Mouse (Mus musculus) midbrain, embryonic 14.5 days (tissue): Measurements from ENCODE around the gene Tgfbr1. TPM values are rescaled to one million over a fixed set of nuclear protein-coding genes. Genes with fewer than 3 reads are reported as not detected.

Experiments
- ATAC-seq: fragments of 200-750 bp; cut with Nextera tagmentation; 2 replicates; pipeline ENCODE4 v1.8.0; 2017; ENCODE audit warnings: moderate number of reproducible peaks, moderate library complexity; ENCODE audit not compliant: low FRiP score, low TSS enrichment
- DNase-seq: peaks from one replicate; pipeline ENCODE4 v3.0.0-alpha.2; 2015
- H3K27ac ChIP-seq: fragments of 300-500 bp; sonication (generic); replicated peaks from 2 replicates; pipeline ENCODE4 v1.5.1; 2014; ENCODE audit warnings: mild to moderate bottlenecking, low read depth, low read length, moderate library complexity
- H3K27me3 ChIP-seq: fragments of 300-500 bp; sonication (generic); 2 replicates; pipeline ENCODE4 v1.6.1; 2014; ENCODE audit warnings: low read length, control low read depth, mixed read lengths; ENCODE audit not compliant: control insufficient read depth, insufficient read depth
- H3K36me3 ChIP-seq: fragments of 300-500 bp; sonication (generic); 2 replicates; pipeline ENCODE4 v1.6.1; 2014; ENCODE audit warnings: low read length, control low read depth; ENCODE audit not compliant: control insufficient read depth, insufficient read depth
- H3K4me1 ChIP-seq: fragments of 300-500 bp; sonication (generic); 2 replicates; pipeline ENCODE4 v1.6.1; 2014; ENCODE audit warnings: mild to moderate bottlenecking, antibody characterized with exemption, low read length, control low read depth; ENCODE audit not compliant: control insufficient read depth, insufficient read depth
- H3K4me2 ChIP-seq: fragments of 300-500 bp; sonication (generic); 2 replicates; pipeline ENCODE4 v1.6.1; 2014; ENCODE audit warnings: mild to moderate bottlenecking, low read length, moderate library complexity
- H3K4me3 ChIP-seq: fragments of 300-500 bp; sonication (generic); replicated peaks from 2 replicates; pipeline ENCODE4 v1.5.1; 2014; ENCODE audit warnings: low read depth, low read length
- H3K9ac ChIP-seq: fragments of 300-500 bp; sonication (generic); replicated peaks from 2 replicates; pipeline ENCODE4 v1.6.1; 2014; ENCODE audit warnings: mild to moderate bottlenecking, low read length, moderate library complexity
- H3K9me3 ChIP-seq: fragments of 300-500 bp; sonication (generic); 2 replicates; pipeline ENCODE4 v1.6.1; 2016; ENCODE audit warnings: low read length, control low read depth, mixed read lengths; ENCODE audit not compliant: control insufficient read depth
- WGBS: fragments of 180-500 bp; shearing (Covaris S2); extraction: QIAGEN DNeasy Blood & Tissue Kit; methylation state at CpG from one replicate; pipeline ENCODE4 v1.1.7; 2014; 5-methylcytosine and 5-hydroxymethylcytosine counted together
- polyA plus RNA-seq: library from polyadenylated mRNA; unstranded; fragments of >200 nt; fragmentation: Nextera tagmentation; extraction: Ambion mirVana; gene quantifications from 2 replicates; pipeline ENCODE4 v1.2.1, GENCODE M21; 2014

Gene Tgfbr1
- polyA plus RNA-seq, 1 experiment from 2014 or later, result 57.4 TPM

DNA sequence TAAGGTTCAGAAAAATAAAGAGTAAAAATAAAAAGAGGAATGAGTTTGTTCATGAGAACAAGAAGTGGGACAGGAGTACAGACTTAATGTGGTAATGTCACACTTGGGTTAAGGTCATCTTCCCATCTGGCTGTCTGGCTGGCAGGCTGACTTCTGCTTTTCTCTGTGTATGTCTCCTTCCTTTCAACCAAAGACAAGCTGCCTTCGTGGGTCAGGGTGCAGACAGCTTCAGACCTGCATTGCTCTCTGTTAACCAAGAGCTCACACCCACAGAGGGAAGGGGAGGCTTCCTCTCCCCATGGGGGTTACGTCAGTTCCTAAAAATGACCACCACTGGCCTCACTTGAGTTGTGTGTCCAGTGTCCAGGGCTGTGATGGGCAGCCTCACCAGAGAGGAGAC lies 37.6 kb upstream of the Tgfbr1 start:
- 82% methylated on average over 2 of the region's 2 CpGs for WGBS
- no peak for ATAC-seq
- no peaks in the 10 kb centered on the region for H3K36me3 ChIP-seq

DNA sequence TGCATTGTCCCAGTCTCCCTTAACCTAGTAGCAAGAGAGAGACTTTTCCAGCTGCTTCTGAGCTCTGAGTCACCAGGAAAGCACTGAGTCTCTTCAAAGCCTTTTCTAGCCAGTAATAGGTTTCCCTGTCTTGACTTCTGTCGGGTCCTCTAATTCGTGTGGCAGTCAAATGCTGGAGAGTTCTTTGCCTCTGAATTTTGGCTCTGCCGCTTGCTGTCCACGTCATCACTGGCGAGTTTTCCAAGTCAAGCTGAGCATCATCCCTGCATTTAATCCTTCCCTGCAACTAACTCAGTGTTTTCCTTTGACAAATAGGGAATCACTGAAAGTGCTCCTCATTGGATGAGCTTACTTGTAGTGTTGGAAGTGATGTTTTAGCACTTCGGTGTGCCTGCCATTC lies 36.6 kb upstream of the Tgfbr1 start:
- H3K27me3 ChIP-seq, result no peaks in the 10 kb centered on the region
- DNase-seq, result no peak

More for the DNA sequence above, 37.6 kb upstream of the Tgfbr1 start:
- Histone ChIP-seq H3K4me2 (no peak overlapping the region), H3K27me3 (no peaks in the 10 kb centered on the region), H3K9me3 (no peaks in the 10 kb centered on the region), H3K9ac (no peak overlapping the region), H3K4me3 (no peak overlapping the region), H3K4me1 (no peaks in the 10 kb centered on the region), H3K27ac (no peak overlapping the region)
- DNase-seq, result no peak

DNA sequence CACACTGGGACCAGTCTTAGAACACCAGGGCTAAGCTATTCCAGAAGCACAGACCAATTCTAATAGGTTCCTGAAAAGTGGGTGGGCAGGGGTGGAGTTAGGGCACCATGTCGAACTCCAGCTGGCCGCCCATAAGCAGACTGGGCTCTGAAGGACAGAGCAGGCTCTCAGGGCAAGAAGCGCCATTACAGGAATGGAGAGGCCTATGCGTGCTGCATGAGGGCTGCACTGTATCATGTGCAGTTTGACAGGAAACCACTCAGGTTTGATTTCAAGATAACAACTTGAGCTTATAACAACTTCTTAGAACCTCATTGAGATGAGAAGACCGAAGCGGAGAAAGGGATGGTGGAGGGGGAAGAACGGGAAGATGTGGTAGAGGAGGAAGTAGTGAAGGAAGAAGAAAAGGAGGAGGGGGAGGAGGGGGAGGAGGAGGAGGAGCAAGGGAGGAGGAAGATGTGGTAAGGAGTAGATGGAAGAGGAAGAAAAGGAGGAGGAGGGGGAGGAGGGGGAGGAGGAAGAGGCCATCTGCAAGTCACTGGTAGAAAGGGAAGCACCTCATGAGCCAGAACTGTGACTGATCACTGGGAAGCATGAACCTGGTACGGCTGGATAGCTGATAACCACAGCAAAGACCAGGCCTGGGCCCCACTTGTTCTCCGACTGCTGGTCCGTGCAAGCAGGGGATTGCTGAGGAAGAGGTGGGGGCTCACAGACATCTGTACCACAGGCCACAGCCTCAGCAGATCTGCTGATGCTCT lies 33.3 kb upstream of the Tgfbr1 start:
- no peak overlapping the region for H3K4me2 ChIP-seq
- no peak overlapping the region for H3K27ac ChIP-seq
- ATAC-seq (no peak), DNase-seq (no peak)
- no peak overlapping the region for H3K9ac ChIP-seq
- H3K9me3 ChIP-seq, result no peaks in the 10 kb centered on the region
- no peak overlapping the region for H3K4me3 ChIP-seq
- WGBS, result 87% methylated on average over 10 of the region's 10 CpGs
- no peaks in the 10 kb centered on the region for H3K4me1 ChIP-seq
- no peaks in the 10 kb centered on the region for H3K36me3 ChIP-seq
- H3K27me3 ChIP-seq, result no peaks in the 10 kb centered on the region

More for the DNA sequence above, 36.6 kb upstream of the Tgfbr1 start:
- Histone ChIP-seq H3K4me1 (no peaks in the 10 kb centered on the region), H3K9ac (no peak overlapping the region), H3K27ac (no peak overlapping the region), H3K4me3 (no peak overlapping the region), H3K9me3 (no peaks in the 10 kb centered on the region), H3K4me2 (no peak overlapping the region), H3K36me3 (no peaks in the 10 kb centered on the region)
- no peak for ATAC-seq
- WGBS, result 82% methylated on average over 6 of the region's 6 CpGs

DNA sequence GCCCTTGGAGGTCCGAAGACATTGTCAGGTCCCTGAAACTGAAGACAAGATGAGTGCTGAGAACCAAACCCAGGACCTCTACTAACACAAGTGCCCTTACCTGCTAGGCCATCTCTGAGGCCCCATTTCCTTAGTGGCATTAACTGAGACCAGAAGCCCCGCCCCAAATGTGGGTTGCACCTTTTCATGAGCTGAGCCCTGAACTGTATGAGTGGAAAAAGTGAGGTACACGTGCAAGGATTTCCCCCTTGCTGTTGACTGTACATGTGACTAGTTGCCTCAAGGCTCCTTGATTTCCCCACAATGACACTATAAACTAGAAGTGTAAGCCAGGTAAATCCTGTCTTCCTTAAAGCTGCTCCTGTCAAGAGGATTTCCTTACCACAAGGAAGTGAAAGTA lies 30.7 kb upstream of the Tgfbr1 start:
- Histone ChIP-seq H3K27ac (no peak overlapping the region), H3K36me3 (no peaks in the 10 kb centered on the region), H3K9ac (no peak overlapping the region), H3K4me3 (no peak overlapping the region), H3K4me1 (no peaks in the 10 kb centered on the region), H3K4me2 (no peak overlapping the region), H3K9me3 (no peaks in the 10 kb centered on the region), H3K27me3 (no peaks in the 10 kb centered on the region)
- no peak for DNase-seq
- WGBS, result 77% methylated on average over 3 of the region's 3 CpGs
- no peak for ATAC-seq

DNA sequence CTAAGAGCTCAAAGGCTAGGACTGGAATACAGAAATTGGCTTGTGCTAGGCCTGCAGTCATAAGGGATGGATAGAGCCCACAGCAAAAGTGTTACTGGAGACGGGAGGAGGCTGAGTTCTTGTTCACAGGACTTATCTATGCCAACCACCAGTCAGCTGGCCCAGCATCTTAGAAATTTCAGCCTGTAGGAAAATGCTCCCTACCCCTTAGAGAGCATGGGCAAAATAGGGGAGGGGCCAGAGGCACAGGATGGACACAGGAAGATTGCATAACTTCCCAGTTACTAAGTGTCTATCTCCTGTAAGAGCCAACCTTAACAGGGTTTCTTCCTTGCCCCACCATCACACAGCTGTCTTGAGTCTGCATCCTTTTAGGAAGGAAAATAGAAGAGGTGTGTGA lies 28.8 kb upstream of the Tgfbr1 start:
- Histone ChIP-seq H3K4me3 (no peak overlapping the region), H3K27me3 (no peaks in the 10 kb centered on the region), H3K27ac (no peak overlapping the region), H3K36me3 (no peaks in the 10 kb centered on the region), H3K9me3 (no peaks in the 10 kb centered on the region), H3K4me2 (no peak overlapping the region), H3K9ac (no peak overlapping the region), H3K4me1 (no peaks in the 10 kb centered on the region)
- ATAC-seq, result no peak
- DNase-seq, result no peak
- 89% methylated on average over 1 of the region's 1 CpGs for WGBS

DNA sequence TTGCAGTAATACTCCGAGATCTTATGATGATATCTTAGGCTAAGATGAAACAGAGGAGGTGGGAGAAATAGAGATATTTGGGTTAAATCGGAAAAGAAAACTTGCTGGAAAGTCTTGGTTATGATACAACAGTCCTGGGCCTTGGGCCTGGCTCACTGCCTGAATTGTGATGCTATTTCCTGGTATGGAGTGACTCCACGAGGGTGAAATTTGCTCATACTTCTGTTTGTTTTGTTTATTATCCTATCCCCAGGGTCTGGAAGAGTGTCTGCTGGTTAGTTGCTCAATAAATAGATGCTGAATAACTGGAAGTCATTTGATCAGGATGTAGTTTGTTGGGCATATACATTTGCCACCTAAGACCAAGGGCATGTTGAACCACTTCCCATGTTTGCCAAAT lies 25.2 kb upstream of the Tgfbr1 start:
- no peak overlapping the region for H3K4me2 ChIP-seq
- H3K4me1 ChIP-seq, result no peaks in the 10 kb centered on the region
- no peak overlapping the region for H3K9ac ChIP-seq
- ATAC-seq, result no peak
- no peak overlapping the region for H3K4me3 ChIP-seq
- 78% methylated on average over 3 of the region's 3 CpGs for WGBS
- no peak for DNase-seq
- H3K36me3 ChIP-seq, result no peaks in the 10 kb centered on the region
- no peaks in the 10 kb centered on the region for H3K9me3 ChIP-seq
- no peak overlapping the region for H3K27ac ChIP-seq
- H3K27me3 ChIP-seq, result no peaks in the 10 kb centered on the region

DNA sequence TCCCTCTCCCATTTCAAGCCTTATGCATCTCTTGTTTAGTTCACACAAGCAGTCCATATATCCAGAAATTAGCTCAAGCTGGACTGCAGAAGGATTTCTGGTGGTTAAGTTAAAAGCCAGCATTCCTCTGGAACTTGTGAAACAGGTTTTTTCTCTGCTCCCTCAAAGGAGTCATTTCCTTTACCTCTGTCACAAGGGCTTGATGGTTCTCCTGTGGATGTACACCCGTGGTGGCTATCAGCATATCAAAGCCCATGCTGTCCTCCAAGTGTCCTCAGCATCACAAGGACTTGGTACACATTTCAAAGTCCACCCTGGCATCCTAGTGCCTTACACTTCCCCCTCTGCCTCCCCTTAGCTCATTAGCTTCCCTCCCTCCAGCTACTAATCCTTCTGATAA lies 23.7 kb upstream of the Tgfbr1 start:
- no peak overlapping the region for H3K27ac ChIP-seq

DNA sequence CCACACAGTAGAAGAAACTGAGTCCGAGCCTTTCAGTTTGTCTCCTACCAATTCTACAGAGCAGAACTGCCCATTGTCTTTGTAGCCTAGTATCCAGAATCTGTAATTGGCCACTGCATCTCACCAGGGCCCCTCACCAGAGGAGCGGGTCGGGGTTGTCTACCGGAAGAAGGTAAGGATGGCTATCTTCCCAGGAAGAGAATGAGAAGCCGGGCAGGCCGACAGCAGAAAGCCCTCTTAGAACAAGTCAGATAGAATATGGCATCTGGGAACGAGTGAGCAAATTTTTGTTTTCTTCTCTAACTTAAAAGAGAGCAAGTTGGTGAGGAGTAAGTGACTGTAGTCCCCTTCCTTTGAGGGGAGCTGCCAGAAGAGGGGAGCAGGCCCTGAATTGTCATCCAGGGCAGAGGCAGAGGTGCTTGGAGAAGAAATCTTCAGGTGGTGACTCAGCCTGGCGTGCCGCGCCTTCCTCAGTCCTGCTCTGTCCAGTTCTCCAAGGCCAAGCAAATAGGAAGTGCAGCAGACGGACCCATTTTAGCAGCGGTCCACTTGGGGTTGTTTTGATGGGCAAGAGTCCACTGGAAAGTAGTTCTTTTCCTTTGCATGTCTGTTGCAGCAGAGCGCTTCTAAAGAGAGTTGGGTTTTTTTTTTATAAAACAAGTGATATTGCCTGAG lies 22.5 kb upstream of the Tgfbr1 start:
- Histone ChIP-seq H3K36me3 (no peaks in the 10 kb centered on the region), H3K27ac (no peak overlapping the region), H3K27me3 (no peaks in the 10 kb centered on the region), H3K4me2 (no peak overlapping the region), H3K9me3 (no peaks in the 10 kb centered on the region), H3K4me3 (no peak overlapping the region), H3K4me1 (no peaks in the 10 kb centered on the region), H3K9ac (no peak overlapping the region)
- DNase-seq (no peak), ATAC-seq (no peak)
- whole genome bisulfite sequencing, result 95% methylated on average over 13 of the region's 13 CpGs

More for the DNA sequence above, 23.7 kb upstream of the Tgfbr1 start:
- no peak overlapping the region for H3K4me2 ChIP-seq
- H3K4me1 ChIP-seq, result no peaks in the 10 kb centered on the region
- no peaks in the 10 kb centered on the region for H3K36me3 ChIP-seq
- ATAC-seq (no peak), DNase-seq (no peak)
- no peak overlapping the region for H3K4me3 ChIP-seq
- no peaks in the 10 kb centered on the region for H3K9me3 ChIP-seq
- no peaks in the 10 kb centered on the region for H3K27me3 ChIP-seq
- 13% methylated on average over 1 of the region's 1 CpGs for WGBS
- H3K9ac ChIP-seq, result no peak overlapping the region

DNA sequence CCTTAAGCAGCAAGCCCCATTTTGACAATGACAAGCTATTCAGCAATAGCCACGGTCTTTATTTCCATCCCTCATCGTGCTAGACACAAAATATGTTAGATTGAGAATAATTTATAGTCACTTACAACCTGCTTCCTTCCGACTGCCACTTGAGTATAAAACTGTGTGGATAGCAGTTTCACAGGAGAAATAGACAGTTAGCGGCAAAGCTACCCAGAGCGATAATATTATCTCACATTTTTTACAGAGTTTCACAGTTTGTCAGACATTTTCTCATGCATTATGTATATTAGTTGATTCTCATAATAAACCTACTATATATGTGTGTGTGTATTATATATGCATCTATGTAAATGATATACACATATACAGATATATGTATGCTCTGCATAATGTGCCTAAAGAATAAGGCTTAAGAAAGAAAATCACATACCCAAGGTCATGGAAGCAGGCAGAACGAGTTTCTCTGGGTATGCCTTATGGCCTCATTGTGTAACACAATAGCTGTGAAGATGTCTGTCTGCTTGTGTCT lies 20.1 kb upstream of the Tgfbr1 start:
- Histone ChIP-seq H3K27me3 (no peaks in the 10 kb centered on the region), H3K9me3 (no peaks in the 10 kb centered on the region), H3K4me3 (no peak overlapping the region), H3K36me3 (no peaks in the 10 kb centered on the region), H3K9ac (no peak overlapping the region), H3K4me1 (no peaks in the 10 kb centered on the region), H3K27ac (no peak overlapping the region), H3K4me2 (no peak overlapping the region)
- no peak for ATAC-seq
- WGBS, result 86% methylated on average over 6 of the region's 6 CpGs
- DNase-seq, result no peak
